Mouse (Mus musculus) erythroblast, embryonic 14.5 days (primary cell): ENCODE results near the gene Dennd5b.

Source experiments
- GATA1 ChIP-seq: IDR thresholded peaks from 2 replicates; pipeline ENCODE4 v1.6.1; 2012; ENCODE audit warnings: low read length, inconsistent platforms, mixed read lengths
- TAL1 ChIP-seq: IDR thresholded peaks from 3 replicates; pipeline ENCODE4 v1.6.1; 2012; ENCODE audit warnings: low read length, inconsistent platforms, mixed read lengths

DNA sequence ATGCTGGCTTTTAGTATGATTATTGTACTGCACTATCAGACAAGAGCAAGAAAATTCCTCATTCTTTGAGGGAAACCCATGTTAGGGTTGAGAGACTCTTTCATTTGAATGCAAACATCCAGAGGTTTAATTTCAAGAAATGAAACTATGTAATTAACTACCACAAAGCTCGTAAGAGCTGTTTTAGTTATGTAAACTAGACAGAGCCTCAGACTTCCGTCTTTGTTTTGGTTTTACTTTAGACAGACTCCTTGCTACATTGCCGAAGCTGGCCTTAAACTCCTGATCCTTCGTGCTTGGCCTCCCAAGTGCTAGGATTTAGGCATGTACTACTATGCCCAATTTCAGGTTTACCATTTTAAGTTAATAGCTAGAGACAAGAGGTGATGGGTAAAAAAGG lies 61.4 kb downstream of the Dennd5b start:
- TF ChIP-seq GATA1 (no peak), TAL1 (no peak)
